Mouse (Mus musculus): ENCODE measurements around the gene Kcnk5.
A peak's percentile ranks its signal among the peaks of the same experiment; 100 is the strongest.

Kcnk5 gene

GRCm38 (mm10) chr14:20201066-20201683, 19.6 kb upstream of the Kcnk5 start:
- DNase-seq (ENCODE audit: extremely low read depth, low read depth): no peak

- no peak for DNase-seq (ENCODE audit: extremely low read depth, low read depth)
Observed at GRCm38 (mm10) chr14:20193103-20193715, 11.6 kb upstream of the Kcnk5 start.

GRCm38 (mm10) chr14:20191136-20191735, 9.6 kb upstream of the Kcnk5 start:
- no peak for DNase-seq (ENCODE audit: extremely low read depth, low read depth)

- DNase-seq (ENCODE audit: extremely low read depth, low read depth): no peak
Observed at GRCm38 (mm10) chr14:20189751-20190150, 8.1 kb upstream of the Kcnk5 start.

- no peak for DNase-seq (ENCODE audit: extremely low read depth, low read depth)
Observed at GRCm38 (mm10) chr14:20185426-20185825, 3.8 kb upstream of the Kcnk5 start.

- DNase-seq (ENCODE audit: extremely low read depth, low read depth): no peak
Observed at GRCm38 (mm10) chr14:20183701-20184100, 2.1 kb upstream of the Kcnk5 start.

- no peak for DNase-seq (ENCODE audit: extremely low read depth, low read depth)
Observed at GRCm38 (mm10) chr14:20182596-20182995, 987 bp upstream of the Kcnk5 start.

- DNase-seq (ENCODE audit: extremely low read depth, low read depth): peak; percentile 29
Observed at GRCm38 (mm10) chr14:20180751-20181162, 852 bp downstream of the Kcnk5 start.

GRCm38 (mm10) chr14:20180304-20180703, 1.3 kb downstream of the Kcnk5 start:
- DNase-seq (ENCODE audit: extremely low read depth, low read depth): no peak

- no peak for DNase-seq (ENCODE audit: extremely low read depth, low read depth)
Observed at GRCm38 (mm10) chr14:20179731-20180280, 1.8 kb downstream of the Kcnk5 start.

GRCm38 (mm10) chr14:20179080-20179479, 2.5 kb downstream of the Kcnk5 start:
- peak; percentile 79 for DNase-seq (ENCODE audit: extremely low read depth, low read depth)

- no peak for DNase-seq (ENCODE audit: extremely low read depth, low read depth)
Observed at GRCm38 (mm10) chr14:20178593-20178992, 3.0 kb downstream of the Kcnk5 start.

- DNase-seq (ENCODE audit: extremely low read depth, low read depth): no peak
Observed at GRCm38 (mm10) chr14:20177494-20178123, 4.0 kb downstream of the Kcnk5 start.

- no peak for DNase-seq (ENCODE audit: extremely low read depth, low read depth)
Observed at GRCm38 (mm10) chr14:20175705-20176104, 5.9 kb downstream of the Kcnk5 start.

- DNase-seq (ENCODE audit: extremely low read depth, low read depth): no peak
Observed at GRCm38 (mm10) chr14:20175114-20175513, 6.5 kb downstream of the Kcnk5 start.

- no peak for DNase-seq (ENCODE audit: extremely low read depth, low read depth)
Observed at GRCm38 (mm10) chr14:20174696-20175095, 6.9 kb downstream of the Kcnk5 start.

- DNase-seq (ENCODE audit: extremely low read depth, low read depth): peak; percentile 27
Observed at GRCm38 (mm10) chr14:20173873-20174490, 7.6 kb downstream of the Kcnk5 start.

GRCm38 (mm10) chr14:20172924-20173323, 8.7 kb downstream of the Kcnk5 start:
- peak; percentile 77 for DNase-seq (ENCODE audit: extremely low read depth, low read depth)

- no peak for DNase-seq (ENCODE audit: extremely low read depth, low read depth)
Observed at GRCm38 (mm10) chr14:20172509-20172908, 9.1 kb downstream of the Kcnk5 start.

- no peak for DNase-seq (ENCODE audit: extremely low read depth, low read depth)
Observed at GRCm38 (mm10) chr14:20171840-20172239, 9.8 kb downstream of the Kcnk5 start.

GRCm38 (mm10) chr14:20169251-20169650, 12.4 kb downstream of the Kcnk5 start:
- no peak for DNase-seq (ENCODE audit: extremely low read depth, low read depth)

GRCm38 (mm10) chr14:20168478-20168877, 13.1 kb downstream of the Kcnk5 start:
- no peak for DNase-seq (ENCODE audit: extremely low read depth, low read depth)

Measured in MEL-GATA-1-ER (cell line).